Mouse (Mus musculus) lung, postnatal 25 days (tissue): ENCODE results near the gene Dennd1a.

Source experiments
- DNase-seq: peaks from one replicate; pipeline ENCODE4 v3.0.0; 2022; ENCODE audit warnings: low spot score

Dennd1a gene

GRCm38 (mm10) chr2:37774571-37774970 lies 512.6 kb downstream of the Dennd1a start:
- no peak for DNase-seq

DNA sequence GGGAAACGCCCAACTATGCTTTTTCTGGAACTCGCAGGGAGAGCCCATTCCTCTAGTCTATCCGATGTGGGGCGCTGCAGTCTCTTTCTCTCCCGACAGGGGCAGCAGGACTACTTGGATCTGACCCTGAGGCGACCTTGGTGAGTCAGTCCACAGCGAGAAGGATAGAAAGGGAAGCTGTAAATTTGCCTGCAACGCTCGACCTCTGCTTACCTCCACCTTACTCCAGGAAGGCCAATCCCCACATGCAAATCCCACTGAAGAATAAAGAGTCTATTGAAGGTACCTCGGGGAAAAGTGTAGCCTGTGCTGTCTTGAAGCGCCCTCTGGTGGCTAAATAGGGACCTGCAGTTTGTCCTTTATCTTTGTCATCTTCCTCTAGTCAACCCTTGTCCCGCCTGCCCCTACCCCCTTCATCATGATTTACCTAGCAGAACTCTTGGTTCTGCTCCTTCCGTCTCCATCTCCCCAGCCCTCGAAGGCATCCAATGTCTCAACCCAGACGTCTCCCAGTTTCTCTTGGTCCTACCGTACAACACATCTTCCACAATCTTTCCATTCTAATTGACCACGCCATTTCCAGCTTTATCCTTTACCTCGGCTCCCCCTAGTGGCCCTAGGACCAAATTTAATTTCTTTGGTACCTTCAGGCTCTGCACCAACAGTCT lies 515.4 kb downstream of the Dennd1a start:
- peak; percentile 85 for DNase-seq

DNA sequence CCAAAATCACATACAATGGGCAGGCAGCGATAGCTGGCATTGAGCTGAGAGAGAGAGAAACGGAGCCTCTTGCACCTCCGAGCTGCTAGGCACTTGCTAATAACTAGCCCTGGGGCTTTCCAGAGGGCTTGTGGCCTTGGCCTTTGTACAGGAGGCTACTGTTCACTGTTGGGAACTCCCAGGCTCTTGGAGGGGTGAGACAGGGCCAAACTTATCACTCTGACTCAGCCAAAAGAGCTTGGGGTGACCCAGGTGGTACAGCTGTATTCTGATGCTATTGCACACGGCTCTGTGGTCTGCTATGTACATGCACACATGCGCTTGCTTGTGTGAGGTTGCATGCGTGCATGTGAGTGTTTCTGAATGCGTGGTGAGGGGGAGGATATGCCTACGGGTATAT lies 517.4 kb downstream of the Dennd1a start:
- no peak for DNase-seq

- no peak for DNase-seq
Observed at GRCm38 (mm10) chr2:37768903-37769302, 518.3 kb downstream of the Dennd1a start.

DNA sequence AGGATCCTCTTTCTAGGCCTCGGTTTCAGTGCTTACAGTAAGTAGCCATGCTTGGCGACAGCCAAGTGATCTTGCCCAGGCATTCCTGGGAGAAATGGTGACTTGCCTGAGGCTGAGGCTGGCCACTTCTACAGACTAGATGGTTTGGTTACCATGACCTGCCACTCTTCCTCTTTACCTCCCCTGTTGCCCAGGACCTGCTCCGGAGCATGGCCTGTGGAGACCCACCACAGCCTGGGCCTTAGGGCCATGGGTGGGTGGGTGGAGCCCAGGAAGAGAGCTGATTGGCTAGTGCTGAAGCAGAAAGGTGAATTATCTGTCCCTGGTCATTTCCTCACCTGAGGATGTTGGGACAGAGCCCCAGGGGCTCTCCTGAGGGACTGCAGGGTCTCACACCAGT lies 519.5 kb downstream of the Dennd1a start:
- no peak for DNase-seq

DNA sequence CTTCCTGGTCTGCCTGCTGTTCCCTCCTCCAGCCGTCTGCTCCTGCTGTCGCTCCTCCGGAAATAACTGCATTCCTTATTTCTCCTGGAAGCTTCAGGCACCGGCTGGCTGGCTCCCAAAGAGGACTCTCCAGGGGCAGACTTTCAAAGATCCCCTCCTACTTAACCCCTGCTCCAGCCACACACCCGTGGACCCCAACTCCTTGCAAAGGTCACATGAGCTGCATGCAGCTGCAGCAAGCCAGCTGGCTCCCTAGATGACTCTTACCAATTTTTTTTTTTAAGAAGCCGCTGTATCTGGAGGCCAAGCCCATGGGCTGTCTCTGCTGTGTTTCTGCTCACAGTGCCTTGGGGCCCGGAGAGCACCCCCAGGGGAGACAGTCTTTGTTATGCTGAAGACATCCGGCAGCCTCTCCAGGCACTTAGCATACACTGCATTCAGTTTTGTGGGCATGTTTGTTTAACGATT lies 520.1 kb downstream of the Dennd1a start:
- no peak for DNase-seq

GRCm38 (mm10) chr2:37766027-37766761 lies 521.0 kb downstream of the Dennd1a start:
- DNase-seq, result no peak

DNA sequence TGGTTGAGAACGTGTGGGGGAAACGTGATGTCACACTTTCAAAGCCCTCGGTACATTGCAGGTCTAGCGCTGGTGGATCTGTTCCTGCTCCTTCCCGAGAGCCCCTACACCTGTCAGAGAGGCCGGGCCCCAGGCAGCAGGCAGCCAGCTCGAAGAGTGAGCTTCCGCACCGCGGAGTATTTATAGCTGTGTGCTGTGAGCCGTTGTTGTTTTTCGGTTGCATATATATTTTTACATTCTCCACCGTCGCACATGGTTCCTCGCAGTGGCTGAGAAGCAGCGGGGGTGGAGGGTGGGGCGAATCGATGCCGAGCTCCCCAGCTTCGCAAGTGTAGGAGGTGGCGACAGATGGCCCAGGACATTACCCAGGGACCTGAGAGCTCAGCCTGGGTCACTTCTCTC lies 522.1 kb downstream of the Dennd1a start:
- peak; percentile 36 for DNase-seq

- no peak for DNase-seq
Observed at GRCm38 (mm10) chr2:37764514-37764913, 522.7 kb downstream of the Dennd1a start.

- no peak for DNase-seq
Observed at GRCm38 (mm10) chr2:37763638-37764037, 523.6 kb downstream of the Dennd1a start.

- DNase-seq, result no peak
Observed at GRCm38 (mm10) chr2:37760633-37761032, 526.6 kb downstream of the Dennd1a start.

DNA sequence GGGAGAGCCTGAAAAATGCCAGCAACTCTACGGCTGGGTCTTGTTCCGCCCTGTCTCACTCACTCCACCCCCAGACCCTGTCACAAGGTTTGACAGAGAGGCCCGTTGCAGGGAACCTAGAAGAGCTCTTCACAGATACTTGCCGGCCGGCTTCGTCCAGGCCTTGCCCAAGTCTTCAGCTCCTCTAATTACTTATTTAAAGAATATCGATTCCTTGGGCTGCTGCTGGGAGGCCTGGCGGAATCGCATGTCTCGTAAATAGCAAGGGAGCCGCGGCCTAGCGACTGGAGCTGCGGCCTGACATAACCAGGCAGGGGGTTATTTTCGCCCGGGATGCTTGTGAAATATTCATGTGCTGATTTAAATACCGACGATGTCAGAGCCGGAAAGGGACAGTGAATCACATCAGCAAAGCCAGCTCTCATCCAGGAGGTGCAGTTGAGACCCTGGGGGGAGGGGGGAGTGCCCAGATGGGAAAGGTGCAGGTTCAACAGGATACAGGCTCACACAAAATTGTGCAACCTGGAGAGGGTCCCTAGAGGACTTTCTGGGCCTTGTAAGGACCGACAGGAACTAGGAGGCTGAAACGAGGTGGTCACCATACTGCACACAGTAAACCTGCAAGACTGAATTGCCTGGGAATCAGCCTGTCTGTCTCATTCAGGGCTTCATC lies 528.7 kb downstream of the Dennd1a start:
- DNase-seq, result peak; percentile 39

DNA sequence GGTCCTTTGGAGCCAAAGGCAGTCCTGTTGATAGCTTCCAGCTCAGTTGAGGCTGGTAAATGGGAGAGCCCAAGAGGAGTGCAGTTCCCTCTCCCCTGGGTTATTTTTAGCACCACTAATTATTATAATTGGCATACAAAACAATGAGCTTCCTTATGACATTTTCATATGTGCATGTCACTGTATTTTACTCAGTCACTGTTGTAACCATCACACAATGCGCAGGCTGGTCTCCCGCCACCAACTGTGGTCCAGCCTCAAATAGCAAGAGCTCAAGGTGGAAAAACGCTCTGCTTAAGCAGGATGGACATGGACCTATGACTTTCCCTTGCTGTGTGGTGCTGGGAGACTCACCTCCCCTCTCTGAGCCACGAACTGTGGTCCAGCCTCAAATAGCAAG lies 529.4 kb downstream of the Dennd1a start:
- no peak for DNase-seq

DNA sequence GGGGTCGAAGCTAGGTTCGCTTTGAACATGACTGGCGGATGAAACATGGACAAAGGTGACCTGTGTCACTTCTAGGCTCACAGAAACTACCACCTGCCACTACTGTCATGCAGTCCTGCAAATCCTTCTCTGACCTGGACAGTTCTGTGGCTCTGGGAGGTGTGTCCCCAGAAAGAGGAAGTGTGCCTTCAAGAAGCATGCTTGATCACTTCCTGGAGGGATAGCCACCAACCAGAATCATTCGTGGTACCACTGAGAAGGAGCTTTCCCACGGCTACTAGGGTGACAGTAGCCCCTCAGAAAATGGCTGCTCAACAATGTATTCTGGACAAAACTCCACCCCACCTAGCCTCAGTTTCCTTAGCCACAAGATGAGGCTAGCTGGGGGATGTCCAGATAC lies 530.2 kb downstream of the Dennd1a start:
- no peak for DNase-seq

- no peak for DNase-seq
Observed at GRCm38 (mm10) chr2:37756220-37756930, 530.8 kb downstream of the Dennd1a start.

GRCm38 (mm10) chr2:37751114-37751513 lies 536.1 kb downstream of the Dennd1a start:
- no peak for DNase-seq

DNA sequence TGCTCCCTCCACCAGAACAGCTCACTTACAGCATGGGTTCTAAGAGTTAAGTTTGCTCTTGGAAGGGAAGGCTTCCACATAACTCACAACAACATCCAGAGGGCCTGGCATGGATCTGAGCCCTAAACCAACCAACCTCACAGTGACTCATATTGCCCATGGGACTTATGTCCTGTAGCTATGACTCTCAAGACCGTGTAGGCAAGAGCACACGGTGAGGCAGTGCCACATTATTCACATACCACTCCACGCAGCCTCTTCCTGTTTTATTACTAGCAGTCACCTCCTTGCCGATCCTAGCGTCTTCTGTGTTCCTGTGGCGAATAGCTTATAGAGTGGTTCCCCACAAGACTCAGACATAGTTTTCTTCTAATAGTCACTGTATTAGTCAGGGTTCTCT lies 537.9 kb downstream of the Dennd1a start:
- DNase-seq, result no peak
